Mouse (Mus musculus) C2C12 (cell line): ENCODE measurements around the gene Mterf2. TPM values are rescaled to one million over a fixed set of nuclear protein-coding genes. Genes with fewer than 3 reads are reported as not detected.

Experiments used
- H3K27me3 ChIP-seq: one replicate; pipeline ENCODE4 v1.6.1; 2011; ENCODE audit not compliant: control insufficient read depth, insufficient read depth, insufficient read length
- H3K36me3 ChIP-seq: one replicate; pipeline ENCODE4 v1.6.1; 2011; ENCODE audit not compliant: control insufficient read depth, insufficient read depth
- H3K4me3 ChIP-seq: one replicate; pipeline ENCODE4 v1.5.1; 2011; ENCODE audit warnings: mild to moderate bottlenecking, control low read depth; ENCODE audit not compliant: poor library complexity, insufficient read depth, severe bottlenecking
- H3K79me2 ChIP-seq: one replicate; pipeline ENCODE4 v1.6.1; 2011; ENCODE audit not compliant: control insufficient read depth, insufficient read depth
- H3K79me3 ChIP-seq: one replicate; pipeline ENCODE4 v1.6.1; 2011; ENCODE audit warnings: low read depth, control low read depth
- H3ac ChIP-seq: one replicate; pipeline ENCODE3; 2011; ENCODE audit warnings: low read depth; ENCODE audit not compliant: control insufficient read depth, insufficient read length
- CEBPB ChIP-seq: IDR thresholded peaks from one replicate; pipeline ENCODE4 v1.6.1; 2011; ENCODE audit warnings: low read depth, mild to moderate bottlenecking, control low read depth, moderate library complexity
- CTCF ChIP-seq: IDR thresholded peaks from one replicate; pipeline ENCODE4 v1.5.1; 2011; ENCODE audit not compliant: control insufficient read depth, insufficient read depth, insufficient read length
- FOSL1 ChIP-seq: IDR thresholded peaks from one replicate; pipeline ENCODE4 v1.8.0; 2011; ENCODE audit warnings: mild to moderate bottlenecking, low read length; ENCODE audit not compliant: poor library complexity, insufficient read depth, severe bottlenecking
- MAX ChIP-seq: IDR thresholded peaks from one replicate; pipeline ENCODE4 v1.6.1; 2011; ENCODE audit warnings: mild to moderate bottlenecking, control low read depth
- MYOD1 ChIP-seq: IDR thresholded peaks from one replicate; pipeline ENCODE4 v1.6.1; 2011; ENCODE audit warnings: low read depth; ENCODE audit not compliant: control insufficient read depth, insufficient read length
- MYOG ChIP-seq: IDR thresholded peaks from one replicate; pipeline ENCODE4 v1.6.1; 2011; ENCODE audit not compliant: control insufficient read depth, insufficient read length; ENCODE audit errors: extremely low read depth
- USF1 ChIP-seq: IDR thresholded peaks from one replicate; pipeline ENCODE4 v1.6.1; 2011; ENCODE audit warnings: low read depth, mild to moderate bottlenecking, control low read depth, moderate library complexity
- polyA plus RNA-seq: library from polyadenylated mRNA; unstranded; fragments of >200 nt; fragmentation: generic; extraction: Trizol; gene quantifications from one replicate; pipeline ENCODE4 v1.2.1, GENCODE M21; 2012; ENCODE audit warnings: missing spikeins

The Mterf2 gene
- polyA plus RNA-seq, 1 experiment = 2.8 TPM

- H3K79me3 ChIP-seq = peaks cover 28% of the 10 kb centered on the region
- TF ChIP-seq MAX (peak; percentile 61), CEBPB (no peak), MYOG (no peak), FOSL1 (no peak), USF1 (no peak), MYOD1 (no peak)
- H3K4me3 ChIP-seq = peak within 1 kb of the TSS; percentile 84
- H3K79me2 ChIP-seq = peaks cover 49% of the 10 kb centered on the region
- H3ac ChIP-seq = peak within 1 kb of the TSS; percentile 90
- no peaks in the 10 kb centered on the region for H3K27me3 ChIP-seq
- no peaks in the 10 kb centered on the region for H3K36me3 ChIP-seq
These were observed 25.4 kb downstream of the Mterf2 start, which contains the start of the genes Fhl4 and Tmem263 for GRCm38 (mm10) chr10:85102247-85103084. TSS of gene Fhl4 (minus strand) at chr10:85102495. TSS of gene Tmem263 (plus strand) at chr10:85102627.

- TF ChIP-seq CTCF = no peak
- no peak for TF ChIP-seq FOSL1
- no peak for TF ChIP-seq CEBPB
- TF ChIP-seq USF1 = no peak
- TF ChIP-seq MYOD1 = no peak
- TF ChIP-seq MYOG = no peak
- TF ChIP-seq MAX = no peak
- H3ac ChIP-seq = peak overlapping the region; percentile 90
- peaks cover 25% of the 10 kb centered on the region for H3K79me3 ChIP-seq
- peak overlapping the region; percentile 84 for H3K4me3 ChIP-seq
- no peaks in the 10 kb centered on the region for H3K36me3 ChIP-seq
- no peaks in the 10 kb centered on the region for H3K27me3 ChIP-seq
- H3K79me2 ChIP-seq = peaks cover 42% of the 10 kb centered on the region
These were observed 26.0 kb downstream of the Mterf2 start for GRCm38 (mm10) chr10:85101841-85102240.

- Histone ChIP-seq H3K27me3 (no peaks in the 10 kb centered on the region), H3K36me3 (no peaks in the 10 kb centered on the region), H3K4me3 (no peak overlapping the region), H3K79me2 (no peaks in the 10 kb centered on the region), H3K79me3 (no peaks in the 10 kb centered on the region), H3ac (no peak overlapping the region)
- TF ChIP-seq USF1 (no peak), MAX (no peak), CTCF (no peak), MYOG (no peak), FOSL1 (no peak), MYOD1 (no peak), CEBPB (no peak)
These were observed 56.1 kb downstream of the Mterf2 start for GRCm38 (mm10) chr10:85071605-85072152.

Other genes starting within 250 kb of the Mterf2 start
- 6.4 TPM for gene Ric8b, start 210.4 kb downstream of the Mterf2 start, polyA plus RNA-seq
- gene Fhl4, start 25.5 kb downstream of the Mterf2 start, polyA plus RNA-seq = 0.12 TPM
- 11.0 TPM for gene Tmem263, start 25.4 kb downstream of the Mterf2 start, polyA plus RNA-seq
- gene Cry1, start 57.0 kb upstream of the Mterf2 start, polyA plus RNA-seq = 6.5 TPM